Mouse (Mus musculus): ENCODE measurements around the gene Akap7. TPM values are rescaled to one million over a fixed set of nuclear protein-coding genes. Genes with fewer than 3 reads are reported as not detected.

Gene Akap7
- polyA plus RNA-seq (2011; ENCODE audit: insufficient read depth, insufficient read length, low replicate concordance, missing spikeins), result 35.8 and 64.2 TPM in 2 replicates

DNA sequence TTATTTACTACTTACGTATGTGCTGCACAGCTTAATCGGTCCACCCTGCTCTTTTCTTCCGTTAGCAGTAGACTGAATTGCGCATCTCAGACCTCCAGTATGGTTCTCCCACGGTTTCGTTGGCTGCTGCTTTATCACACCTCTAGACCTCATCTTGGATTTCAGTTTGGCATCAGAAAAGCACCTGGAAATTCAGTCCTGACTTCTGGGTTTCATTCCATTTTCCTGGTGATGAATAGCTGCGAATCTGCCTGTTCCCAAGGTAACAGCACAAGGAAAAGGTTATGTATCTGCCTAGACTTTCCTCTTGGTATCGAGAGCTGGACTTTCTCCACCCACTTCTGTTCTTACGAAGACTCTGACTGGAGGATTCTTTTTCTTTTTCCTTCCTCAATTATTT lies at the start of gene Akap7:
TSS of gene Akap7 (minus strand) at position 101 of the 400 bp plus-strand sequence.
- Histone ChIP-seq H3K27ac (ENCODE audit: control insufficient read depth, insufficient read depth, low read depth, low read length, poor library complexity) (no peak within 1 kb of the TSS), H3K4me3 (replicated peaks; ENCODE audit: control insufficient read depth, low read depth, low read length) (no peak within 1 kb of the TSS), H3K4me1 (ENCODE audit: control insufficient read depth, insufficient read depth, low read length) (no peaks in the 10 kb centered on the region)
- 86% methylated on average over 9 of the region's 9 CpGs for WGBS
- TF ChIP-seq CTCF (IDR thresholded peaks at IDR 0.05; ENCODE audit: control insufficient read depth, insufficient read depth, low read length) (no peak), POLR2A (IDR thresholded peaks at IDR 0.05; ENCODE audit: borderline replicate concordance, control insufficient read depth, low read depth, low read length) (no peak)

DNA sequence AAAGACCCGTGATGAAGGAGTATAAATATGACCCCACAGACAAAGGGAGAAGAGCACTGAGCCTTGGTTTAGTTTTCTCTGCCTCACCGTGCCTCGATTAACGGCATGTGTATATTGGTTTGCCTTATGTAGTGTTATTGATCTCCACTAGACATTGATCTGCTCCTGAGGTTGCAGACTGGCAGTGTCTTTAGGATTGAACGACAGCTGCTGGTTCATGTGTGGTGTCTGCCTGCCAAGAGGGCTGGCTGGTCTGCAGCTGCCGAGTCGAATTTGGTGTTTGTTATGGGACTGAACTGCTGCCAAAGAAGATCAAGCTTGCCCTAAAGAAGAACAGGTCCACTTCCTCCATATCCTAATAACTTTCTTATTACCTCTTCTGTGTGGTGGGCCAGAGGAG lies 46.7 kb upstream of the Akap7 start:
- Histone ChIP-seq H3K27ac (ENCODE audit: control insufficient read depth, insufficient read depth, low read depth, low read length, poor library complexity) (no peak overlapping the region), H3K4me3 (replicated peaks; ENCODE audit: control insufficient read depth, low read depth, low read length) (no peak overlapping the region), H3K4me1 (ENCODE audit: control insufficient read depth, insufficient read depth, low read length) (no peaks in the 10 kb centered on the region)
- TF ChIP-seq POLR2A (IDR thresholded peaks at IDR 0.05; ENCODE audit: borderline replicate concordance, control insufficient read depth, low read depth, low read length) (no peak), CTCF (IDR thresholded peaks at IDR 0.05; ENCODE audit: control insufficient read depth, insufficient read depth, low read length) (no peak)
- 85% methylated on average over 7 of the region's 7 CpGs for WGBS

GRCm38 (mm10) chr10:25353941-25354340 lies 46.3 kb upstream of the Akap7 start:
- WGBS, result 87% methylated on average over 3 of the region's 3 CpGs

DNA sequence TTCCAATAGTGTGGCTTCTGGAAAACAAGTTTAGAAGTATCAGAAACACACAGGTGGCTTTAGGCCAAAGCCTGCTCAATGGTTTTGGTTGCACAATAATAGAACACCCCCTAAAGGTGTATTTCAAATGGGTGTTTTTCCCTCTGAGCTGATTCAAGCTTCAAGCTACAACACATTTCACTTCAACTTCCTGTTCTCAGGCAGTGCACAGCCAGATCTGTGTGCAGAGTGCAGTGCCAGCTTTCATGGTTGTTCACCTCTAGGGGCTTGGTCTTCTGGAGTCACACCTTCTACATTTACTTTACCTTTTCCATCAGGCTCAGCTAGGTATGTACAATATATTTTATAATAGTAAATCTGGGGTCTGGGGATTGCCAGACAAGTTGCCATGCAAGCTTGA lies 35.1 kb upstream of the Akap7 start:
- Histone ChIP-seq H3K4me3 (replicated peaks; ENCODE audit: control insufficient read depth, low read depth, low read length) (no peak overlapping the region), H3K27ac (ENCODE audit: control insufficient read depth, insufficient read depth, low read depth, low read length, poor library complexity) (no peak overlapping the region), H3K4me1 (ENCODE audit: control insufficient read depth, insufficient read depth, low read length) (no peaks in the 10 kb centered on the region)
- no peak for TF ChIP-seq CTCF (IDR thresholded peaks at IDR 0.05; ENCODE audit: control insufficient read depth, insufficient read depth, low read length)
- TF ChIP-seq POLR2A (IDR thresholded peaks at IDR 0.05; ENCODE audit: borderline replicate concordance, control insufficient read depth, low read depth, low read length), result no peak

More at GRCm38 (mm10) chr10:25353941-25354340, 46.3 kb upstream of the Akap7 start:
- TF ChIP-seq CTCF (IDR thresholded peaks at IDR 0.05; ENCODE audit: control insufficient read depth, insufficient read depth, low read length) (no peak), POLR2A (IDR thresholded peaks at IDR 0.05; ENCODE audit: borderline replicate concordance, control insufficient read depth, low read depth, low read length) (no peak)
- no peak overlapping the region for H3K27ac ChIP-seq (ENCODE audit: control insufficient read depth, insufficient read depth, low read depth, low read length, poor library complexity)
- H3K4me1 ChIP-seq (ENCODE audit: control insufficient read depth, insufficient read depth, low read length), result no peaks in the 10 kb centered on the region
- no peak overlapping the region for H3K4me3 ChIP-seq (replicated peaks; ENCODE audit: control insufficient read depth, low read depth, low read length)

- Histone ChIP-seq H3K27ac (ENCODE audit: control insufficient read depth, insufficient read depth, low read depth, low read length, poor library complexity) (no peak overlapping the region), H3K4me1 (ENCODE audit: control insufficient read depth, insufficient read depth, low read length) (no peaks in the 10 kb centered on the region), H3K4me3 (replicated peaks; ENCODE audit: control insufficient read depth, low read depth, low read length) (no peak overlapping the region)
- no peak for TF ChIP-seq CTCF (IDR thresholded peaks at IDR 0.05; ENCODE audit: control insufficient read depth, insufficient read depth, low read length)
- TF ChIP-seq POLR2A (IDR thresholded peaks at IDR 0.05; ENCODE audit: borderline replicate concordance, control insufficient read depth, low read depth, low read length), result no peak
- WGBS, result 96% methylated on average over 5 of the region's 5 CpGs
Measured at GRCm38 (mm10) chr10:25340675-25341074, 33.0 kb upstream of the Akap7 start.

DNA sequence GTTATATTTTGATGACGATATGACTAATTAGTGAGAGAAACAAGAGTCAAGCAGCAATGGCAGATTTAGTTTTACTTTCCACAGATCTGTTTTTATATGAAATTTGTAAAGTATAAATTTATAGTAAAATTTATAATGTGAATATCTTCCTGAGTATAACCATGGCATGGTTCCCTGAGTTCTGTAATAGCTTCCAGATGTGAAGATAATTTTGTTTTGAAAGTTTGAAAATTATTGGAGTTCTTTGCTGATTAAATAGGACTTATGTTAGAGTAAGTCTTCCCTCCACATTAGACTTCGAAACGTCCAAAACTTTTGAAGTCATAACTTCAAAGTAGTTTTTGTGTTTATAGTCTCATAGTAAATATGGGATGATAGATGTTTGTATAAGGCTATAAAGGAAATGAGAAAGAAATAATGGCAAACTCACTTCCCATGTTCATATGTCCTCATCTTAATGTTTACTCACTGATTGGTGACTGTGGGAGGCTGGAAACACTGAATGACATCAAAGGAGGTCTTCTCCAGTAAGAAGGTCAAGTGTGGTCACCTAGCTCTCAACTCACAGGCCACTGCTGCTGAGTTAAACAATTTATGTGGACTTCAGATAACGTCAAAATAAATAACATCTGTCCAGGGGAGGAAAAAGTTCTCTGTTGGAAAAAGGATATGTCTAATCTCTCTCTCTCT lies 25.9 kb upstream of the Akap7 start:
- no peak for TF ChIP-seq CTCF (IDR thresholded peaks at IDR 0.05; ENCODE audit: control insufficient read depth, insufficient read depth, low read length)
- TF ChIP-seq POLR2A (IDR thresholded peaks at IDR 0.05; ENCODE audit: borderline replicate concordance, control insufficient read depth, low read depth, low read length), result no peak
- WGBS, result 89% methylated on average over 4 of the region's 4 CpGs
- Histone ChIP-seq H3K4me3 (replicated peaks; ENCODE audit: control insufficient read depth, low read depth, low read length) (no peak overlapping the region), H3K4me1 (ENCODE audit: control insufficient read depth, insufficient read depth, low read length) (no peaks in the 10 kb centered on the region), H3K27ac (ENCODE audit: control insufficient read depth, insufficient read depth, low read depth, low read length, poor library complexity) (no peak overlapping the region)

GRCm38 (mm10) chr10:25331321-25332049 lies 23.8 kb upstream of the Akap7 start:
- Histone ChIP-seq H3K4me3 (replicated peaks; ENCODE audit: control insufficient read depth, low read depth, low read length) (no peak overlapping the region), H3K27ac (ENCODE audit: control insufficient read depth, insufficient read depth, low read depth, low read length, poor library complexity) (no peak overlapping the region), H3K4me1 (ENCODE audit: control insufficient read depth, insufficient read depth, low read length) (no peaks in the 10 kb centered on the region)
- TF ChIP-seq POLR2A (IDR thresholded peaks at IDR 0.05; ENCODE audit: borderline replicate concordance, control insufficient read depth, low read depth, low read length) (no peak), CTCF (IDR thresholded peaks at IDR 0.05; ENCODE audit: control insufficient read depth, insufficient read depth, low read length) (no peak)
- 24% methylated on average over 9 of the region's 9 CpGs for WGBS

- Histone ChIP-seq H3K4me1 (ENCODE audit: control insufficient read depth, insufficient read depth, low read length) (no peaks in the 10 kb centered on the region), H3K27ac (ENCODE audit: control insufficient read depth, insufficient read depth, low read depth, low read length, poor library complexity) (no peak overlapping the region), H3K4me3 (replicated peaks; ENCODE audit: control insufficient read depth, low read depth, low read length) (no peak overlapping the region)
- WGBS, result 84% methylated on average over 7 of the region's 7 CpGs
- TF ChIP-seq CTCF (IDR thresholded peaks at IDR 0.05; ENCODE audit: control insufficient read depth, insufficient read depth, low read length) (no peak), POLR2A (IDR thresholded peaks at IDR 0.05; ENCODE audit: borderline replicate concordance, control insufficient read depth, low read depth, low read length) (no peak)
Measured at GRCm38 (mm10) chr10:25330094-25330493, 22.4 kb upstream of the Akap7 start.
